Mouse (Mus musculus): ENCODE results near the gene Cxxc4. TPM values are rescaled to one million over a fixed set of nuclear protein-coding genes. Genes with fewer than 3 reads are reported as not detected.

Cxxc4 gene
- polyA plus RNA-seq (2012; fragmentation: generic; extraction: Trizol) = under 1 TPM; 0.16 to 0.61 TPM

DNA sequence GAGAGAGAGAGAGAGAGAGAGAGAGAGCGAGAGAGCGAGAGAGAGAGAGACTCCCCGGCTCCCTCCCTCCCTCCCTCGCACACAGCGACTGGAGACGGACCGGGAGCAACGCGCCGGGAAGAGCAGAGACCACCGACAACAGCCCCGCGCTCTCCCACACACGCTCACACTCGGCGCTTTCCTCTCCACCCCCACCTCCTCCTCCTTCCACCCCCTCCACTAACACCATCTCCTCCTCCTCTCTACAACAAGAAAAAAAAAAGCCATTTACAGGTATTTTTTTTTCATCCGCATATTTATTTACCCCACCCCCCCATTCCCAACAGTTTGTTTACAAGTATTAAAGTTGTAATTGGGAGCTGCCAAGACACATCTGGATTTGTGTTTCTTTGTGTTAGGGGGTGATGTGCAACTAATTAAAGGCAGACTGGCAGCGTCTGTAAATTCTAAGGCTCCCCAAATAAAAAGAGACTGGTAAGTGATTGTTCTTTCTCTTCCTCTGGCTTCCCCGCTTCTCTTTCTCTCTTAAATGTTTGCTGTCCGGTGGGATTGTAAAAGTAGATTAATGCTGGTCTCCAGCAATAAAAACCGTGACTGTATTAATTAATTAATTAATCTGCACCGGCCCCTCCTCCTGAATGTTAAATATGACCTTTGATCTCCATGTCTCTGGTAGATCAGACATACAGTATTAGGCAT is at the start of gene Cxxc4:
TSS of gene Cxxc4 (plus strand) at position 71 of the 699 bp plus-strand sequence.

